Comparison of ENCODE assay signal across 21 mouse cellular contexts in genomic region chr1:106768773-106769172, GRCm38 (mm10). TPM values are rescaled to one million over a fixed set of nuclear protein-coding genes. Genes with fewer than 3 reads are reported as not detected.
DNase-seq lines count a peak whose midpoint lies in the region; ATAC-seq and TF ChIP-seq lines count a peak whose summit lies in the region.
"Had no signal": no experiment of that assay in that cellular context is flagged by ENCODE, and none has a peak within 500 bp of the region (broad histone marks: within the 10 kb centered on the region; RNA-seq: fewer than 3 reads in every experiment).

No protein-coding gene starts in this region.

- H3K27ac ChIP-seq in forebrain, embryonic 14.5 days (ENCODE audit: low read depth, low read length): no peak overlapping the region
- no peak overlapping the region for H3K27ac ChIP-seq in forebrain, embryonic 16.5 days (ENCODE audit: low read length)
- H3K27ac ChIP-seq in MEL (ENCODE audit: control insufficient read depth, low read depth, low read length): no peak overlapping the region
- H3K27ac ChIP-seq: embryonic facial prominence, embryonic 10.5 days; embryonic facial prominence, embryonic 12.5 days; forebrain, embryonic 13.5 days had no signal

- TF ChIP-seq EP300 in MEL (IDR thresholded peaks at IDR 0.05; ENCODE audit: low read depth in 1 of 2, low read length in 2 of 2): no peak

- no peaks in the 10 kb centered on the region for H3K4me1 ChIP-seq in forebrain, embryonic 14.5 days (ENCODE audit: control insufficient read depth, insufficient read depth, low read length)
- no peaks in the 10 kb centered on the region for H3K4me1 ChIP-seq in forebrain, embryonic 16.5 days (replicated peaks; ENCODE audit: control insufficient read depth, insufficient read depth, low read length)
- no peaks in the 10 kb centered on the region for H3K4me1 ChIP-seq in MEL (ENCODE audit: control insufficient read depth in 1 of 2, insufficient read depth in 2 of 2, low read length in 2 of 2)
- H3K4me1 ChIP-seq: embryonic facial prominence, embryonic 10.5 days; embryonic facial prominence, embryonic 12.5 days; forebrain, embryonic 13.5 days had no signal

- no peak for ATAC-seq in forebrain, embryonic 14.5 days
- no peak for ATAC-seq in forebrain, embryonic 16.5 days
- peak; percentile 76 for ATAC-seq in megakaryocyte-erythroid progenitor cell, adult 5-6 weeks (replicated peaks; ENCODE audit: low FRiP score, low TSS enrichment, poor library complexity, severe bottlenecking)
- ATAC-seq in activated CD4-positive, CD25-positive, alpha-beta regulatory T cell, adult 4 months: no peak
- ATAC-seq: CD4-positive, CD25-positive, alpha-beta regulatory T cell, adult 4 months; forebrain, embryonic 13.5 days; forebrain, postnatal 0 days had no signal

- no peaks in the 10 kb centered on the region for H3K79me2 ChIP-seq in MEL (ENCODE audit: control insufficient read depth, insufficient read depth, low read length, poor library complexity)

- TF ChIP-seq RAD21 in MEL (IDR thresholded peaks at IDR 0.05; ENCODE audit: low read depth, low read length): no peak

- peaks cover 50% of the 10 kb centered on the region for H3K36me3 ChIP-seq in forebrain, embryonic 14.5 days (ENCODE audit: control insufficient read depth, insufficient read depth, low read length)
- H3K36me3 ChIP-seq in forebrain, embryonic 16.5 days (ENCODE audit: control insufficient read depth, insufficient read depth): peaks cover 24% of the 10 kb centered on the region
- H3K36me3 ChIP-seq in MEL (ENCODE audit: control insufficient read depth in 1 of 2, insufficient read depth in 2 of 2, low read length in 2 of 2): peaks cover 0 to 58% of the 10 kb centered on the region in 2 experiments; a peak in 3 of 4 replicates

- TF ChIP-seq CTCF in MEL (IDR thresholded peaks at IDR 0.05 in 2 of 3, conservative IDR thresholded peaks at IDR 0.05 in 1 of 3; ENCODE audit: control insufficient read depth in 1 of 3, insufficient read depth in 1 of 3, low read depth in 2 of 3, low read length in 3 of 3, poor library complexity in 1 of 3, severe bottlenecking in 1 of 3): no peak

- no peak overlapping the region for H3K4me2 ChIP-seq in forebrain, embryonic 14.5 days (ENCODE audit: low read length)
- H3K4me2 ChIP-seq in forebrain, embryonic 16.5 days (ENCODE audit: low read length): no peak overlapping the region
- H3K4me2 ChIP-seq: embryonic facial prominence, embryonic 12.5 days; forebrain, embryonic 13.5 days had no signal

- no peak for TF ChIP-seq POLR2A in MEL (IDR thresholded peaks at IDR 0.05; ENCODE audit: control insufficient read depth in 1 of 2, insufficient read depth in 1 of 2, low read depth in 1 of 2, low read length in 2 of 2, poor library complexity in 1 of 2)

- no peaks in the 10 kb centered on the region for H3K27me3 ChIP-seq in forebrain, embryonic 14.5 days (replicated peaks; ENCODE audit: control insufficient read depth, insufficient read depth, low read length)
- no peaks in the 10 kb centered on the region for H3K27me3 ChIP-seq in forebrain, embryonic 16.5 days (replicated peaks; ENCODE audit: control insufficient read depth, insufficient read depth, low read length)
- H3K27me3 ChIP-seq in MEL (ENCODE audit: control insufficient read depth in 1 of 2, insufficient read depth in 2 of 2, low read length in 2 of 2): no peaks in the 10 kb centered on the region
- H3K27me3 ChIP-seq: CH12.LX; embryonic facial prominence, embryonic 12.5 days; forebrain, embryonic 13.5 days had no signal

- peak; percentile 1 for DNase-seq in forebrain, embryonic 14.5 days (ENCODE audit: low spot score)
- peak; percentile 44 for DNase-seq in MEL (ENCODE audit: low read depth, low spot score)
- DNase-seq: adrenal gland, adult 8-10 months; adrenal gland, postnatal 14 days; adrenal gland, postnatal 36 days; B cell, adult 2 months; cerebellum, adult 11-12 months; cerebellum, adult 2 months; cerebellum, adult 9-10 months; cerebellum, postnatal 10 days; cerebellum, postnatal 25 days; forebrain, postnatal 0 days had no signal

- H3K9me3 ChIP-seq in forebrain, embryonic 14.5 days (replicated peaks; ENCODE audit: control insufficient read depth, low read length): no peaks in the 10 kb centered on the region
- H3K9me3 ChIP-seq in forebrain, embryonic 16.5 days (ENCODE audit: control insufficient read depth, low read length): no peaks in the 10 kb centered on the region
- no peaks in the 10 kb centered on the region for H3K9me3 ChIP-seq in MEL (replicated peaks; ENCODE audit: insufficient read depth, low read length)
- H3K9me3 ChIP-seq: embryonic facial prominence, embryonic 10.5 days; embryonic facial prominence, embryonic 12.5 days; forebrain, embryonic 13.5 days; G1E had no signal

- H3K4me3 ChIP-seq in forebrain, embryonic 14.5 days (ENCODE audit: low read depth, low read length): no peak overlapping the region
- H3K4me3 ChIP-seq in forebrain, embryonic 16.5 days (replicated peaks; ENCODE audit: low read length): no peak overlapping the region
- no peak overlapping the region for H3K4me3 ChIP-seq in MEL (ENCODE audit: control insufficient read depth in 1 of 2, insufficient read depth in 1 of 2, low read depth in 2 of 2, low read length in 2 of 2)
- H3K4me3 ChIP-seq: embryonic facial prominence, embryonic 10.5 days; embryonic facial prominence, embryonic 12.5 days; forebrain, embryonic 13.5 days had no signal

- no peak overlapping the region for H3K9ac ChIP-seq in forebrain, embryonic 14.5 days (ENCODE audit: low read length)
- no peak overlapping the region for H3K9ac ChIP-seq in forebrain, embryonic 16.5 days (replicated peaks; ENCODE audit: low read depth, low read length)
- H3K9ac ChIP-seq in MEL (ENCODE audit: control insufficient read depth, low read depth, low read length, poor library complexity, severe bottlenecking): no peak overlapping the region
- H3K9ac ChIP-seq: embryonic facial prominence, embryonic 12.5 days; forebrain, embryonic 13.5 days; forebrain, postnatal 0 days had no signal

TF ChIP-seq in MEL, 35 proteins besides CTCF, POLR2A, EP300 and RAD21:
- TF ChIP-seq UBTF (IDR thresholded peaks at IDR 0.05; ENCODE audit: borderline replicate concordance, insufficient read depth, low read depth, low read length) (no peak), GATA1 (IDR thresholded peaks at IDR 0.05; ENCODE audit: low read depth, low read length) (0 out of 2 replicates have a peak, but pooled peaks have one; percentile 14)

RNA-seq across cellular contexts. Expression of gene Kdsr, which starts 9.2 kb away (rescaled TPM):
- polyA plus RNA-seq in forebrain, embryonic 14.5 days (2014; fragmentation: Nextera tagmentation; extraction: Ambion mirVana): 13.7 and 15.8 TPM in 2 replicates
- 16.2 and 18.7 TPM in 2 replicates for polyA plus RNA-seq in forebrain, embryonic 16.5 days (2015; fragmentation: Nextera tagmentation; extraction: Ambion mirVana)
- total RNA-seq in MEL (2012; rRNA removed): 15.1 and 15.3 TPM in 2 replicates
- 10 to 100 TPM in 1 of 2 experiments, not detected in 1; 20.3 TPM for polyA plus RNA-seq in MEL (2012; ENCODE audit: insufficient read depth in 1 of 2, insufficient read length in 2 of 2, low read depth in 1 of 2, low replicate concordance in 2 of 2, missing spikeins in 1 of 2)
- 9.4 and 10.2 TPM in 2 replicates for total RNA-seq in megakaryocyte-erythroid progenitor cell, adult 5-6 weeks (2014; fragmentation: Nextera tagmentation)
- total RNA-seq in megakaryocyte-erythroid progenitor cell, adult 5-6 weeks (2017): 31.7 and 35.8 TPM in 2 replicates
- polyA plus RNA-seq in activated CD4-positive, CD25-positive, alpha-beta regulatory T cell, adult 4 months (2017; shearing (Covaris generic)): 10 to 100 TPM; 26.6 to 27.8 TPM

RNA-seq across cellular contexts. Expression of gene Vps4b, which starts 27.8 kb away (rescaled TPM):
- 44.0 and 48.6 TPM in 2 replicates for polyA plus RNA-seq in forebrain, embryonic 14.5 days (2014; fragmentation: Nextera tagmentation; extraction: Ambion mirVana)
- polyA plus RNA-seq in forebrain, embryonic 16.5 days (2015; fragmentation: Nextera tagmentation; extraction: Ambion mirVana): 45.7 and 46.0 TPM in 2 replicates
- 65.3 and 80.4 TPM in 2 replicates for total RNA-seq in MEL (2012; rRNA removed)
- polyA plus RNA-seq in MEL (2012; ENCODE audit: insufficient read depth in 1 of 2, insufficient read length in 2 of 2, low read depth in 1 of 2, low replicate concordance in 2 of 2, missing spikeins in 1 of 2): 10 to 100 TPM; 43.9 to 91.1 TPM
- 38.1 and 76.7 TPM in 2 replicates for total RNA-seq in megakaryocyte-erythroid progenitor cell, adult 5-6 weeks (2014; fragmentation: Nextera tagmentation)
- total RNA-seq in megakaryocyte-erythroid progenitor cell, adult 5-6 weeks (2017): 68.8 and 105 TPM in 2 replicates
- 10 to 100 TPM; 64.6 to 65.5 TPM for polyA plus RNA-seq in activated CD4-positive, CD25-positive, alpha-beta regulatory T cell, adult 4 months (2017; shearing (Covaris generic))

RNA-seq across cellular contexts. Expression of gene Bcl2, which starts 54.7 kb away (rescaled TPM):
- 5.3 and 7.1 TPM in 2 replicates for polyA plus RNA-seq in forebrain, embryonic 14.5 days (2014; fragmentation: Nextera tagmentation; extraction: Ambion mirVana)
- 13.5 and 13.7 TPM in 2 replicates for polyA plus RNA-seq in forebrain, embryonic 16.5 days (2015; fragmentation: Nextera tagmentation; extraction: Ambion mirVana)
- 26.0 and 30.9 TPM in 2 replicates for total RNA-seq in MEL (2012; rRNA removed)
- 10 to 100 TPM; 38.8 to 87.0 TPM for polyA plus RNA-seq in MEL (2012; ENCODE audit: insufficient read depth in 1 of 2, insufficient read length in 2 of 2, low read depth in 1 of 2, low replicate concordance in 2 of 2, missing spikeins in 1 of 2)
- total RNA-seq in megakaryocyte-erythroid progenitor cell, adult 5-6 weeks (2014; fragmentation: Nextera tagmentation): 4.8 and 15.0 TPM in 2 replicates
- 12.1 and 14.5 TPM in 2 replicates for total RNA-seq in megakaryocyte-erythroid progenitor cell, adult 5-6 weeks (2017)
- 100 to 1,000 TPM; 116 to 146 TPM for polyA plus RNA-seq in activated CD4-positive, CD25-positive, alpha-beta regulatory T cell, adult 4 months (2017; shearing (Covaris generic))
